Mouse (Mus musculus) liver, embryonic 14.5 days (tissue): ENCODE results near the gene Pip5k1c. TPM values are rescaled to one million over a fixed set of nuclear protein-coding genes. Genes with fewer than 3 reads are reported as not detected.

Experiments
- ATAC-seq: fragments of 200-750 bp; cut with Nextera tagmentation; 2 replicates; pipeline ENCODE4 v1.8.0; 2017; ENCODE audit warnings: moderate number of reproducible peaks, mild to moderate bottlenecking, moderate library complexity; ENCODE audit not compliant: insufficient read depth
- DNase-seq, 3 experiments: peaks; one replicate each; pipeline ENCODE4 v3.0.0-alpha.2; 2012 to 2013; ENCODE audit warnings: low read depth in 3 of 3, low spot score in 3 of 3
- H3K27ac ChIP-seq: fragments of 300-500 bp; sonication (generic); 2 replicates; pipeline ENCODE4 v1.5.1; 2014; ENCODE audit warnings: moderate library complexity, mild to moderate bottlenecking, control low read depth, inconsistent platforms
- H3K27me3 ChIP-seq: fragments of 300-500 bp; sonication (generic); 2 replicates; pipeline ENCODE4 v1.6.1; 2014; ENCODE audit warnings: mild to moderate bottlenecking, low read length, moderate library complexity; ENCODE audit not compliant: control insufficient read depth, insufficient read depth
- H3K36me3 ChIP-seq: fragments of 300-500 bp; sonication (generic); replicated peaks from 2 replicates; pipeline ENCODE4 v1.6.1; 2014; ENCODE audit warnings: low read depth; ENCODE audit not compliant: control insufficient read depth, insufficient read depth
- H3K4me1 ChIP-seq, 2 experiments: fragments of 200-500 bp in 1 of 2; fragments of 300-500 bp in 1 of 2; sonication (generic) in 1 of 2; replicated peaks; 2 replicates each; pipeline ENCODE4 v1.6.1; 2012 to 2014; ENCODE audit warnings: antibody characterized with exemption in 1 of 2, inconsistent platforms in 1 of 2, low read length in 1 of 2; ENCODE audit not compliant: control insufficient read depth in 2 of 2, insufficient read depth in 2 of 2
- H3K4me2 ChIP-seq: fragments of 300-500 bp; sonication (generic); 2 replicates; pipeline ENCODE4 v1.6.1; 2014; ENCODE audit warnings: low read depth, mild to moderate bottlenecking, control low read depth, moderate library complexity
- H3K4me3 ChIP-seq, 2 experiments: fragments of 200-500 bp in 1 of 2; fragments of 300-500 bp in 1 of 2; sonication (generic) in 1 of 2; 2 replicates each; pipeline ENCODE4 v1.5.1; 2012 to 2014; ENCODE audit warnings: low read depth in 2 of 2, low read length in 2 of 2, mild to moderate bottlenecking in 2 of 2, control low read depth in 1 of 2, inconsistent platforms in 1 of 2, moderate library complexity in 1 of 2; ENCODE audit not compliant: insufficient read depth in 1 of 2
- H3K9ac ChIP-seq: fragments of 300-500 bp; sonication (generic); replicated peaks from 2 replicates; pipeline ENCODE4 v1.6.1; 2014; ENCODE audit warnings: mild to moderate bottlenecking, control low read depth, moderate library complexity
- H3K9me3 ChIP-seq: fragments of 300-500 bp; sonication (generic); 2 replicates; pipeline ENCODE4 v1.6.1; 2016; ENCODE audit warnings: low read length, mixed read lengths; ENCODE audit not compliant: control insufficient read depth
- CTCF ChIP-seq: IDR thresholded peaks from 2 replicates; pipeline ENCODE4 v1.5.1; 2016; ENCODE audit warnings: antibody characterized with exemption, low read depth, control low read depth
- EP300 ChIP-seq: IDR thresholded peaks from 2 replicates; pipeline ENCODE4 v1.6.1; 2016; ENCODE audit warnings: antibody characterized with exemption, low read depth
- WGBS: fragments of 180-500 bp; shearing (Covaris S2); extraction: QIAGEN DNeasy Blood & Tissue Kit; methylation state at CpG from one replicate; pipeline ENCODE4 v1.1.7; 2014; ENCODE audit not compliant: insufficient replicate concordance; 5-methylcytosine and 5-hydroxymethylcytosine counted together
- polyA plus RNA-seq, 2 experiments: library from polyadenylated mRNA; depleted of rRNA in 1 of 2; stranded (reverse) in 1 of 2; unstranded in 1 of 2; fragments of >200 nt; fragmentation: Nextera tagmentation in 1 of 2; extraction: Ambion mirVana in 1 of 2; gene quantifications; 2 replicates each; pipeline versions ENCODE4 v1.2.1 to v1.2.3; 2012 to 2014

Pip5k1c gene
- polyA plus RNA-seq, 2 experiments = 10.5 to 12.8 TPM

DNA sequence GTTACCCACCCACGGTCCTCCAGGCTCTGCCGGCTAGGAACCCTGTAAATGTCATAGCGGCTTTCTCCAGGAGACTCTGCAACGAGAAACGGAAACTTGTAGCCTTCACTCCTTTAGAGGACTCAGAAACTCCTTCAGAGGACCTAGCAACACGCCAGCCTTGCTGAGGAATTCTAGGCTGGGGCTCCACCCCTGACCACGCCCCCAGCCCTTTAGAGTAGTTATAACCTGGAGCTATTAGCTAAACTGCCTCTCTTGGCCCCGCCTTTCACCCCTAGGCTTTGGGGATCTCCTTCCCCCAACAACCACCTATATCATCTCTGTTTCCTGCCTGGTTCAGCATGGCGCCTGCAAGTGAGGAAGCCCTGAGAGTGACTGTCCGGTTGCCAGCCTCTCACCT lies 13.3 kb upstream of the Pip5k1c start:
- TF ChIP-seq EP300 (no peak), CTCF (no peak)
- H3K4me1 ChIP-seq = no peaks in the 10 kb centered on the region
- H3K4me3 ChIP-seq = no peak overlapping the region
- DNase-seq (no peak), ATAC-seq (no peak)
- no peaks in the 10 kb centered on the region for H3K36me3 ChIP-seq
- 31% methylated on average over 10 of the region's 10 CpGs for WGBS
- no peak overlapping the region for H3K27ac ChIP-seq
- no peaks in the 10 kb centered on the region for H3K9me3 ChIP-seq
- H3K27me3 ChIP-seq = peaks cover 13% of the 10 kb centered on the region
- H3K4me2 ChIP-seq = no peak overlapping the region
- H3K9ac ChIP-seq = no peak overlapping the region

DNA sequence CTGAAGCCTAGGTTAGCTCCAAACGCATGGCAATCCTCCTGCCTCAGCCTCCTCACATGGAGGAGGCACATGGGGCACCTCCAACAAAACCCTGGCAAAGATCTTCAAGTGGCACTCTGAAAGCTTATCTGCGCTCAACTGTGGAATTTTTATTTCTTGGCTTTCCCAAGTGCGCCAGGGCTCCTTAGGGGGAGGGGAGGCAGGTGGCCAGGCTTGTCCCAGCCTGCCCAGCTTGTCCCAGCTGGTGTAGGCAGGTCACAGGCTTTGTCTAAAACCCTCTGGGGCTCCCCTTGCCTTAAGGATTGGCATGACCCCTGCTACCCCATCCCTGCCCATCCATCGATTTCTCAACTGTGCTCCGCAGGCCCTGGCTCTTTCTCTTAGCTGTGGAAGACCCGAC lies 8.6 kb upstream of the Pip5k1c start:
- TF ChIP-seq CTCF (no peak), EP300 (no peak)
- no peak overlapping the region for H3K4me2 ChIP-seq
- ATAC-seq = no peak
- DNase-seq = no peak
- H3K4me3 ChIP-seq = no peak overlapping the region
- no peaks in the 10 kb centered on the region for H3K9me3 ChIP-seq
- no peak overlapping the region for H3K9ac ChIP-seq
- peaks cover 24% of the 10 kb centered on the region for H3K27me3 ChIP-seq
- no peak overlapping the region for H3K27ac ChIP-seq
- WGBS = 54% methylated on average over 6 of the region's 6 CpGs
- no peaks in the 10 kb centered on the region for H3K36me3 ChIP-seq
- peaks cover 5 to 8% of the 10 kb centered on the region in 2 experiments; a peak in 2 of 4 replicates for H3K4me1 ChIP-seq

GRCm38 (mm10) chr10:81284719-81285118 lies 8.0 kb upstream of the Pip5k1c start:
- no peak overlapping the region for H3K27ac ChIP-seq
- no peak overlapping the region for H3K4me2 ChIP-seq
- H3K27me3 ChIP-seq = peaks cover 24% of the 10 kb centered on the region
- no peaks in the 10 kb centered on the region for H3K9me3 ChIP-seq
- DNase-seq = no peak
- H3K9ac ChIP-seq = no peak overlapping the region
- TF ChIP-seq CTCF (no peak), EP300 (no peak)
- H3K4me3 ChIP-seq = no peak overlapping the region
- H3K4me1 ChIP-seq = peaks cover 5 to 8% of the 10 kb centered on the region in 2 experiments; a peak in 2 of 4 replicates
- no peaks in the 10 kb centered on the region for H3K36me3 ChIP-seq
- no peak for ATAC-seq
- WGBS = 16% methylated on average over 17 of the region's 17 CpGs

- ATAC-seq (peak; percentile 73), DNase-seq (peak; percentile 66 to 73 (median 72))
- no peak for TF ChIP-seq CTCF
- TF ChIP-seq EP300 = peak; percentile 40; the same call in 1 of the 2 replicates
- Histone ChIP-seq H3K27ac (no peak overlapping the region), H3K4me3 (peak overlapping the region; percentile 35 to 58), H3K4me2 (peak overlapping the region; percentile 64), H3K27me3 (peaks cover 24% of the 10 kb centered on the region), H3K9me3 (no peaks in the 10 kb centered on the region), H3K9ac (peak overlapping the region; percentile 21), H3K4me1 (peaks cover 5 to 8% of the 10 kb centered on the region in 2 experiments; a peak in 2 of 4 replicates), H3K36me3 (no peaks in the 10 kb centered on the region)
- WGBS = 2% methylated on average over 54 of the region's 54 CpGs
Observed at GRCm38 (mm10) chr10:81285694-81286450, 6.9 kb upstream of the Pip5k1c start.

DNA sequence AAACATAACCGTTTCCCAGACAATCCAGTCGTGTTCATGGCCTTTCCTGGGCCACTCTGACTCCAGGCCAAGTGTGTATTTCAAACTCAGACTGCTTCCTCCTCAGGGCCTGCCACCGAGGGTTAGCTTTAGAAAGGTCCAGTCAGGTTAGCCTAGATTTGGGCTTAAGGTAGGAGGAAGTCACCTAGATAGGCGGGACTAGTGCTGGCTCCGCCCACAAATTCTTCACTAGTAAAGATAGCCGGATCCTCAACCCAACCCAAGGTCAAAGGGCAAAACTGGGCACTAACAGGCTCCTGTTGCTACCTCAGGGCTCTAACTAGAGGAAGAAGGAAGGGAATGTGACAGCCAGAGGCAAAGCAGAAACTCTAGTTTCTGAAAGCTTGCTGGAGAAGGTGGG lies 6.2 kb upstream of the Pip5k1c start:
- H3K9me3 ChIP-seq = no peaks in the 10 kb centered on the region
- ATAC-seq (no peak), DNase-seq (no peak)
- H3K36me3 ChIP-seq = no peaks in the 10 kb centered on the region
- peaks cover 21% of the 10 kb centered on the region for H3K27me3 ChIP-seq
- H3K27ac ChIP-seq = no peak overlapping the region
- H3K4me1 ChIP-seq = peaks cover 7 to 13% of the 10 kb centered on the region in 2 experiments; a peak in 2 of 4 replicates
- no peak overlapping the region for H3K4me3 ChIP-seq
- peak overlapping the region; percentile 64 for H3K4me2 ChIP-seq
- TF ChIP-seq CTCF = no peak
- TF ChIP-seq EP300 = no peak
- H3K9ac ChIP-seq = no peak overlapping the region
- WGBS = 31% methylated on average over 6 of the region's 6 CpGs
